Comparison of ENCODE assay signal across 17 mouse cellular contexts in the genomic region with DNA sequence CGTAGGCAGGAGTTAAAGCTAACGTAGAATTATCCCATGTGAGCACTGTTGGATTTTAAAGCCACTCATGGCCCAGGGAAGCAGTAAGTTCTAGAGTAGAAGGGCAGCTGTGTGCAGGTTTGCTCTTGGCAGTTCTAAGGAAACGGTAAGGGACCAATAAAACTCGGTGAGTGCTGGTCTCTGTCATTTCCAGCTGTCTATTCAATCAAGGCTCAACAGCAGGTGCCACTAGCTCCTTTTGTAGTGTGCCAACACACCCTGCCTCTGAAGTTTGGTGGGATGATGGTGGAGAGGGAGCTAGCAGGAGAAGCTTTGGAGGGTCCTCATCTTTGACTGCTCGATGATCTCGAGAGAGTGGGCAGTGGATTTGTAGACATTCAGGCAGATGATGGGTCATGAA.
DNase-seq lines count a peak whose midpoint lies in the region; TF ChIP-seq lines count a peak whose summit lies in the region.
"Had no signal": no experiment of that assay in that cellular context is flagged by ENCODE, and none has a peak within 500 bp of the region (broad histone marks: within the 10 kb centered on the region; RNA-seq: fewer than 3 reads in every experiment).

No protein-coding gene starts in this region.

- peaks cover 47 to 65% of the 10 kb centered on the region in 2 experiments for H3K36me3 ChIP-seq in CH12.LX (replicated peaks in 1 of 2; ENCODE audit: control insufficient read depth in 1 of 2, insufficient read depth in 1 of 2, low read length in 1 of 2)
- peaks cover 17% of the 10 kb centered on the region for H3K36me3 ChIP-seq in myocyte (ENCODE audit: control insufficient read depth, insufficient read depth)

- H3K4me1 ChIP-seq in CH12.LX (ENCODE audit: control insufficient read depth in 1 of 2, insufficient read depth in 2 of 2), result peaks cover 3 to 4% of the 10 kb centered on the region in 2 experiments; a peak in 3 of 4 replicates

- no peak overlapping the region for H3ac ChIP-seq in myocyte (ENCODE audit: control insufficient read depth, insufficient read length)

- no peak for TF ChIP-seq EP300 in CH12.LX (IDR thresholded peaks at IDR 0.05; ENCODE audit: low read length)

- H3K27me3 ChIP-seq in CH12.LX (replicated peaks), result no peaks in the 10 kb centered on the region
- H3K27me3 ChIP-seq in myocyte (ENCODE audit: control insufficient read depth, insufficient read depth, insufficient read length), result no peaks in the 10 kb centered on the region
- H3K27me3 ChIP-seq: Patski had no signal

- H3K27ac ChIP-seq in CH12.LX (ENCODE audit: insufficient read depth, low read depth), result no peak overlapping the region

- H3K4me3 ChIP-seq in CH12.LX (replicated peaks in 1 of 3; ENCODE audit: low read depth in 2 of 3, low read length in 2 of 3, poor library complexity in 1 of 3) (no peak overlapping the region), myocyte (no peak overlapping the region)

- no peak for TF ChIP-seq RAD21 in CH12.LX (IDR thresholded peaks at IDR 0.05; ENCODE audit: low read depth, low read length)

- no peak for TF ChIP-seq CTCF in CH12.LX (conservative IDR thresholded peaks at IDR 0.05 in 1 of 2, IDR thresholded peaks at IDR 0.05 in 1 of 2; ENCODE audit: low read depth in 2 of 2, low read length in 2 of 2)

- no peak overlapping the region for H3K9ac ChIP-seq in CH12.LX (ENCODE audit: insufficient read depth, low read depth)

- no peaks in the 10 kb centered on the region for H3K9me3 ChIP-seq in CH12.LX (replicated peaks; ENCODE audit: low read length)
- H3K9me3 ChIP-seq: G1E had no signal

- in situ Hi-C loops in CH12.LX (cut with MboI; ENCODE audit: low pct_ligation_motif_present, low pct_unique_long_range_greater_than_20kb, low sequenced_read_pairs), result no loop called here

- DNase-seq in CH12.LX (ENCODE audit: extremely low read depth), result no peak
- no peak for DNase-seq in spleen, postnatal 36 days (ENCODE audit: low spot score in 2 of 2)
- DNase-seq in heart, adult 18-20 months, result no peak
- DNase-seq: adrenal gland, adult 2 months; adrenal gland, adult 8-10 months; adrenal gland, postnatal 10 days; adrenal gland, postnatal 14 days; adrenal gland, postnatal 25 days; adrenal gland, postnatal 36 days; B cell, adult 2 months; cerebellum, adult 11 months; cerebellum, adult 11-12 months; cerebellum, adult 18-20 months; cerebellum, adult 2 months had no signal

- dilution Hi-C loops in CH12.LX (cut with MboI; ENCODE audit: extremely low pct_ligation_motif_present, extremely low pct_unique_long_range_greater_than_20kb, low sequenced_read_pairs), result no loop called here

- TF ChIP-seq POLR2A in CH12.LX (IDR thresholded peaks at IDR 0.05; ENCODE audit: low read depth, low read length) (no peak), myocyte (IDR thresholded peaks at IDR 0.05; ENCODE audit: insufficient read length, low read depth) (no peak)

- no peak overlapping the region for H3K4me2 ChIP-seq in CH12.LX (ENCODE audit: insufficient read depth, low read depth, poor library complexity, severe bottlenecking)
- no peak overlapping the region for H3K4me2 ChIP-seq in myocyte (ENCODE audit: low read depth)

- H3K79me2 ChIP-seq in CH12.LX (replicated peaks; ENCODE audit: control insufficient read depth, extremely low read depth, insufficient read depth, poor library complexity, severe bottlenecking), result no peaks in the 10 kb centered on the region
- H3K79me2 ChIP-seq in myocyte (ENCODE audit: control insufficient read depth, insufficient read depth), result no peaks in the 10 kb centered on the region

TF ChIP-seq in CH12.LX, 34 proteins besides CTCF, POLR2A, EP300 and RAD21:
- TF ChIP-seq UBTF (IDR thresholded peaks at IDR 0.05; ENCODE audit: low read depth, low read length), result no peak
- no peak for TF ChIP-seq MAZ (IDR thresholded peaks at IDR 0.05; ENCODE audit: low read depth, low read length)
- 0 out of 2 replicates have a peak, but pooled peaks have one; percentile 45 for TF ChIP-seq POLR2AphosphoS2 (IDR thresholded peaks at IDR 0.05; ENCODE audit: low read depth, low read length)
- TF ChIP-seq ZMIZ1 (IDR thresholded peaks at IDR 0.05; ENCODE audit: low read depth, low read length), result 0 out of 2 replicates have a peak, but pooled peaks have one; percentile 9
- TF ChIP-seq USF1 (IDR thresholded peaks at IDR 0.05; ENCODE audit: low read depth, low read length), result no peak
- TF ChIP-seq HCFC1 (IDR thresholded peaks at IDR 0.05; ENCODE audit: low read depth, low read length), result no peak
- TF ChIP-seq PAX5 (IDR thresholded peaks at IDR 0.05; ENCODE audit: low read length), result no peak
- no peak for TF ChIP-seq CHD2 (IDR thresholded peaks at IDR 0.05; ENCODE audit: low read length)
- TF ChIP-seq ELF1 (IDR thresholded peaks at IDR 0.05; ENCODE audit: low read depth, low read length), result no peak
- TF ChIP-seq ZC3H11A (IDR thresholded peaks at IDR 0.05; ENCODE audit: low read depth, low read length), result no peak
- no peak for TF ChIP-seq TBP (conservative IDR thresholded peaks at IDR 0.05; ENCODE audit: low read depth, low read length)

TF ChIP-seq in myocyte, 11 proteins besides CTCF, POLR2A, EP300 and RAD21:
- TF ChIP-seq CEBPB (IDR thresholded peaks at IDR 0.05; ENCODE audit: insufficient read depth, poor library complexity, severe bottlenecking), result no peak
- no peak for TF ChIP-seq MAX (IDR thresholded peaks at IDR 0.05; ENCODE audit: low read depth)
- TF ChIP-seq MYOD1 (IDR thresholded peaks at IDR 0.05; ENCODE audit: control insufficient read depth in 1 of 3, insufficient read length in 2 of 3, low read depth in 2 of 3), result peak; percentile 27 to 74 (median 73)
- no peak for TF ChIP-seq E2F4 (IDR thresholded peaks at IDR 0.05; ENCODE audit: insufficient read depth)
- no peak for TF ChIP-seq TCF12 (IDR thresholded peaks at IDR 0.05; ENCODE audit: insufficient read depth, poor library complexity, severe bottlenecking)
- TF ChIP-seq USF1 (IDR thresholded peaks at IDR 0.05; ENCODE audit: low read depth), result no peak
- no peak for TF ChIP-seq TCF3 (IDR thresholded peaks at IDR 0.05; ENCODE audit: insufficient read length, low read depth)
